Mouse (Mus musculus) forebrain, embryonic 13.5 days (tissue): ENCODE data around the gene Rftn1. TPM values are rescaled to one million over a fixed set of nuclear protein-coding genes. Genes with fewer than 3 reads are reported as not detected.

ENCODE experiments used
- ATAC-seq: fragments of 200-750 bp; cut with Nextera tagmentation; 2 replicates; pipeline ENCODE4 v1.8.0; 2017
- H3K27ac ChIP-seq: fragments of 300-500 bp; sonication (generic); 2 replicates; pipeline ENCODE4 v1.5.1; 2015; ENCODE audit warnings: inconsistent platforms, mild to moderate bottlenecking, moderate library complexity
- H3K27me3 ChIP-seq: fragments of 300-500 bp; sonication (generic); 2 replicates; pipeline ENCODE4 v1.6.1; 2015; ENCODE audit warnings: mild to moderate bottlenecking, inconsistent platforms
- H3K36me3 ChIP-seq: fragments of 300-500 bp; sonication (generic); 2 replicates; pipeline ENCODE4 v1.6.1; 2015; ENCODE audit warnings: mild to moderate bottlenecking, inconsistent platforms; ENCODE audit not compliant: poor library complexity, severe bottlenecking
- H3K4me1 ChIP-seq: fragments of 300-500 bp; sonication (generic); 2 replicates; pipeline ENCODE4 v1.6.1; 2015; ENCODE audit warnings: inconsistent platforms
- H3K4me2 ChIP-seq: fragments of 300-500 bp; sonication (generic); 2 replicates; pipeline ENCODE4 v1.6.1; 2015; ENCODE audit warnings: inconsistent platforms, mild to moderate bottlenecking, moderate library complexity
- H3K4me3 ChIP-seq: fragments of 300-500 bp; sonication (generic); 2 replicates; pipeline ENCODE4 v1.5.1; 2015; ENCODE audit warnings: mild to moderate bottlenecking, inconsistent platforms
- H3K9ac ChIP-seq: fragments of 300-500 bp; sonication (generic); 2 replicates; pipeline ENCODE4 v1.6.1; 2015; ENCODE audit warnings: mild to moderate bottlenecking, inconsistent platforms
- H3K9me3 ChIP-seq: fragments of 300-500 bp; sonication (generic); replicated peaks from 2 replicates; pipeline ENCODE4 v1.6.1; 2016; ENCODE audit warnings: inconsistent platforms
- WGBS: fragments of 180-500 bp; shearing (Covaris S2); methylation state at CpG from one replicate; pipeline ENCODE4 v1.1.7; 2015; 5-methylcytosine and 5-hydroxymethylcytosine counted together
- polyA plus RNA-seq: library from polyadenylated mRNA; unstranded; fragments of >200 nt; fragmentation: Nextera tagmentation; extraction: Ambion mirVana; gene quantifications from 2 replicates; pipeline ENCODE4 v1.2.1, GENCODE M21; 2015

The Rftn1 gene
- polyA plus RNA-seq, 1 experiment from 2014 or later, result 15.3 TPM

GRCm38 (mm10) chr17:50048209-50048608 lies 142.3 kb downstream of the Rftn1 start:
- Histone ChIP-seq H3K36me3 (no peaks in the 10 kb centered on the region), H3K9ac (no peak overlapping the region), H3K4me1 (peaks cover 7% of the 10 kb centered on the region; the same call in 1 of the 2 replicates), H3K27ac (0 out of 2 replicates have a peak overlapping the region, but pooled peaks have one; percentile 40), H3K9me3 (no peaks in the 10 kb centered on the region), H3K4me2 (no peak overlapping the region), H3K4me3 (no peak overlapping the region), H3K27me3 (no peaks in the 10 kb centered on the region)
- ATAC-seq, result no peak
- WGBS, result 77% methylated on average over 9 of the region's 9 CpGs

- Histone ChIP-seq H3K9me3 (no peaks in the 10 kb centered on the region), H3K27me3 (no peaks in the 10 kb centered on the region), H3K4me3 (no peak overlapping the region), H3K36me3 (no peaks in the 10 kb centered on the region), H3K27ac (no peak overlapping the region), H3K4me1 (peaks cover 7% of the 10 kb centered on the region; the same call in 1 of the 2 replicates), H3K4me2 (no peak overlapping the region), H3K9ac (no peak overlapping the region)
- no peak for ATAC-seq
- WGBS, result 93% methylated on average over 12 of the region's 12 CpGs
Observed at GRCm38 (mm10) chr17:50047182-50047581, 143.3 kb downstream of the Rftn1 start.

GRCm38 (mm10) chr17:50040727-50041410 lies 149.6 kb downstream of the Rftn1 start:
- Histone ChIP-seq H3K9ac (no peak overlapping the region), H3K4me2 (no peak overlapping the region), H3K4me1 (peaks cover 15% of the 10 kb centered on the region), H3K4me3 (no peak overlapping the region), H3K27me3 (no peaks in the 10 kb centered on the region), H3K36me3 (no peaks in the 10 kb centered on the region), H3K9me3 (no peaks in the 10 kb centered on the region), H3K27ac (no peak overlapping the region)
- WGBS, result 89% methylated on average over 3 of the region's 3 CpGs
- ATAC-seq, result no peak

- Histone ChIP-seq H3K9me3 (no peaks in the 10 kb centered on the region), H3K4me2 (no peak overlapping the region), H3K9ac (no peak overlapping the region), H3K4me1 (peaks cover 15% of the 10 kb centered on the region), H3K36me3 (no peaks in the 10 kb centered on the region), H3K4me3 (no peak overlapping the region), H3K27ac (peak overlapping the region; percentile 75; the same call in 1 of the 2 replicates), H3K27me3 (no peaks in the 10 kb centered on the region)
- no peak for ATAC-seq
- 81% methylated on average over 10 of the region's 10 CpGs for WGBS
Observed at GRCm38 (mm10) chr17:50037882-50038665, 152.4 kb downstream of the Rftn1 start.

GRCm38 (mm10) chr17:50037416-50037815 lies 153.1 kb downstream of the Rftn1 start:
- H3K36me3 ChIP-seq, result no peaks in the 10 kb centered on the region
- H3K4me1 ChIP-seq, result peaks cover 15% of the 10 kb centered on the region
- ATAC-seq, result peak; percentile 41
- no peaks in the 10 kb centered on the region for H3K9me3 ChIP-seq
- no peak overlapping the region for H3K4me3 ChIP-seq
- no peak overlapping the region for H3K4me2 ChIP-seq
- 62% methylated on average over 4 of the region's 4 CpGs for WGBS
- no peak overlapping the region for H3K9ac ChIP-seq
- H3K27me3 ChIP-seq, result no peaks in the 10 kb centered on the region
- H3K27ac ChIP-seq, result peak overlapping the region; percentile 75

GRCm38 (mm10) chr17:50036751-50037385 lies 153.6 kb downstream of the Rftn1 start:
- no peak overlapping the region for H3K4me3 ChIP-seq
- no peak overlapping the region; the same call in 1 of the 2 replicates for H3K4me2 ChIP-seq
- H3K4me1 ChIP-seq, result peaks cover 15% of the 10 kb centered on the region
- no peaks in the 10 kb centered on the region for H3K9me3 ChIP-seq
- peak; percentile 55 for ATAC-seq
- H3K36me3 ChIP-seq, result no peaks in the 10 kb centered on the region
- peak overlapping the region; percentile 75 for H3K27ac ChIP-seq
- H3K27me3 ChIP-seq, result no peaks in the 10 kb centered on the region
- H3K9ac ChIP-seq, result no peak overlapping the region
- 52% methylated on average over 14 of the region's 14 CpGs for WGBS

GRCm38 (mm10) chr17:50033698-50034097 lies 156.8 kb downstream of the Rftn1 start:
- no peaks in the 10 kb centered on the region for H3K36me3 ChIP-seq
- H3K4me3 ChIP-seq, result no peak overlapping the region
- no peak overlapping the region for H3K27ac ChIP-seq
- H3K4me2 ChIP-seq, result no peak overlapping the region
- ATAC-seq, result no peak
- H3K9me3 ChIP-seq, result no peaks in the 10 kb centered on the region
- WGBS, result 67% methylated on average over 6 of the region's 6 CpGs
- H3K27me3 ChIP-seq, result no peaks in the 10 kb centered on the region
- H3K9ac ChIP-seq, result no peak overlapping the region
- peaks cover 15% of the 10 kb centered on the region for H3K4me1 ChIP-seq

GRCm38 (mm10) chr17:50031548-50032491 lies 158.7 kb downstream of the Rftn1 start:
- no peak for ATAC-seq

GRCm38 (mm10) chr17:50025651-50026050 lies 164.8 kb downstream of the Rftn1 start:
- Histone ChIP-seq H3K36me3 (no peaks in the 10 kb centered on the region), H3K4me1 (peaks cover 17% of the 10 kb centered on the region), H3K27ac (no peak overlapping the region), H3K27me3 (no peaks in the 10 kb centered on the region), H3K4me2 (no peak overlapping the region), H3K9ac (no peak overlapping the region), H3K4me3 (no peak overlapping the region), H3K9me3 (no peaks in the 10 kb centered on the region)
- 85% methylated on average over 1 of the region's 1 CpGs for WGBS
- ATAC-seq, result no peak

More at GRCm38 (mm10) chr17:50031548-50032491, 158.7 kb downstream of the Rftn1 start:
- Histone ChIP-seq H3K9me3 (no peaks in the 10 kb centered on the region), H3K4me2 (no peak overlapping the region), H3K36me3 (no peaks in the 10 kb centered on the region), H3K4me1 (peaks cover 7% of the 10 kb centered on the region), H3K27ac (no peak overlapping the region), H3K4me3 (no peak overlapping the region), H3K9ac (no peak overlapping the region), H3K27me3 (no peaks in the 10 kb centered on the region)
- 90% methylated on average over 13 of the region's 13 CpGs for WGBS

- WGBS, result 58% methylated on average over 4 of the region's 4 CpGs
- ATAC-seq, result no peak
- H3K27ac ChIP-seq, result no peak overlapping the region
- H3K9ac ChIP-seq, result no peak overlapping the region
- H3K4me1 ChIP-seq, result peaks cover 21% of the 10 kb centered on the region
- no peaks in the 10 kb centered on the region for H3K27me3 ChIP-seq
- no peak overlapping the region for H3K4me3 ChIP-seq
- H3K36me3 ChIP-seq, result no peaks in the 10 kb centered on the region
- H3K4me2 ChIP-seq, result no peak overlapping the region
- H3K9me3 ChIP-seq, result no peaks in the 10 kb centered on the region
Observed at GRCm38 (mm10) chr17:50025173-50025626, 165.3 kb downstream of the Rftn1 start.

- no peaks in the 10 kb centered on the region for H3K36me3 ChIP-seq
- peak overlapping the region; percentile 49 for H3K27ac ChIP-seq
- H3K4me2 ChIP-seq, result no peak overlapping the region
- no peaks in the 10 kb centered on the region for H3K9me3 ChIP-seq
- 4% methylated on average over 4 of the region's 4 CpGs for WGBS
- H3K4me3 ChIP-seq, result no peak overlapping the region
- no peak overlapping the region for H3K9ac ChIP-seq
- H3K4me1 ChIP-seq, result peaks cover 54% of the 10 kb centered on the region
- H3K27me3 ChIP-seq, result no peaks in the 10 kb centered on the region
- peak; percentile 55 for ATAC-seq
Observed at GRCm38 (mm10) chr17:50021400-50021799, 169.1 kb downstream of the Rftn1 start.
